Mouse (Mus musculus): ENCODE data around the gene Eepd1.

DNA sequence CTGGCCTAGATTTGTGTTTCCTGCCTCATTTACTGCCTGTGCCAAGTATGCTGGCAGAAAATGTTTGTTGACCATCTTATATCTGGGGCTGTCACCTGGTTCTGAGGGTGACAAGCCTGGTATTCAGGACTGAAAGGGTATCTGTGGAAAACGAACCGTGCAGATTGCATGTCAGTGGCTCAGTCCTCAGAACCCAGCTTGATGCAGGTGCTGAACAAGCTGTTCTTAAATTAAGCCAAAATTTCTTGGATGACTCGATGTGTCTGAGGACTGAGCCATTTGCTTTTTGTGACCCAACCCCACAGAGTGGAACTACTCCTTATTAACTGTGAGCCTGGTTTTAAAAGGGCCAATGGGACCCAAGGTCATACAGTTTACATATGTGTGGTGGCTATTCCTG is 32.2 kb downstream of the Eepd1 start:
- no peak for TF ChIP-seq CTCF (IDR thresholded peaks at IDR 0.05; ENCODE audit: borderline replicate concordance, control insufficient read depth, extremely low read depth, insufficient read depth, low read length, poor library complexity)
- TF ChIP-seq POLR2A (IDR thresholded peaks at IDR 0.05; ENCODE audit: control insufficient read depth, extremely low read depth, insufficient read depth, low read length, poor library complexity), result no peak

Data from thymus, adult 2 months (tissue).